Comparison of ENCODE assay signal across 9 mouse cellular contexts in the genomic region with DNA sequence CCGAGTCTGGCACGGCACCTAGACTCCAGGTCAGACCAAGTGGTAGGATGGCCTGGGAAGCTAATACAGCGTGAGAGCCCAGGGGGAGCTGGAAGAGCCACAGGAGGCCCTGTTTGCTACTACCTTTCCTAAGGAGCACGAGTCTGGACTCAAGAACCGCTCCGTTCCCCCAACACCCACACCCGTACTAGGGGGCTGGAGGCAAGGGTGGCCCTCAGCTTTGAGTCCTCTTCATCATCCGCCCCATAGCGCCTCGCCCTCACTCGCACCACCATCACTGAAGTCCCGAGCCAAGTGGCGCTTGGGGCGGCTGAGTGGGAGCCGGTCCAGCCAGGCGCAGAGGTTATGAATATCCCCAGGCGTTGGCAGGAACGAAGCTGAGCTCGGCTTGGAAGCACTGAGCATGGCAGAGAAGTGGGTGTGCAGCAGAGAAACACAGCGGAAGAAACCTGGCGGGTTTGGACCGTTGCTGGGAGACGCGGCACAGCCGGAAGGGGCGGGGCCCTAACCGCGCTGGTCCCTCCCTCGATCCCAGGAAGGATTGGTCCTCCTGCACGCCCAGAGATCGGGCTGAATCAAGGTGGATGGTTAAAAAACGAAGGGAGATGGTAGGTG. TPM values are rescaled to one million over a fixed set of nuclear protein-coding genes. Genes with fewer than 3 reads are reported as not detected.
DNase-seq lines count a peak whose midpoint lies in the region; ATAC-seq and TF ChIP-seq lines count a peak whose summit lies in the region.
"Had no signal": no experiment of that assay in that cellular context is flagged by ENCODE, and none has a peak within 500 bp of the region (broad histone marks: within the 10 kb centered on the region; RNA-seq: fewer than 3 reads in every experiment).

6430531B16Rik (minus strand) TSS at position 478 of the 615 bp plus-strand sequence.

- peak within 1 kb of the TSS; percentile 72 for H3K9ac ChIP-seq in forebrain, embryonic 13.5 days
- H3K9ac ChIP-seq in heart, postnatal 0 days (replicated peaks; ENCODE audit: low read depth, low read length): no peak within 1 kb of the TSS
- no peak within 1 kb of the TSS for H3K9ac ChIP-seq in liver, embryonic 12.5 days

- no peaks in the 10 kb centered on the region for H3K36me3 ChIP-seq in forebrain, embryonic 13.5 days (ENCODE audit: poor library complexity, severe bottlenecking)
- H3K36me3 ChIP-seq in heart, postnatal 0 days (replicated peaks; ENCODE audit: control insufficient read depth, insufficient read depth, low read length): no peaks in the 10 kb centered on the region
- no peaks in the 10 kb centered on the region for H3K36me3 ChIP-seq in liver, embryonic 12.5 days
- H3K36me3 ChIP-seq in splenic B cell, adult 2 months (ENCODE audit: control insufficient read depth, insufficient read depth, low read length, poor library complexity, severe bottlenecking): no peaks in the 10 kb centered on the region

- TF ChIP-seq CTCF in heart, postnatal 0 days (IDR thresholded peaks at IDR 0.05; ENCODE audit: low read depth): no peak

- WGBS in forebrain, embryonic 13.5 days: 4% methylated on average over 32 of the region's 32 CpGs
- WGBS in heart, postnatal 0 days: 5% methylated on average over 32 of the region's 32 CpGs
- WGBS in liver, embryonic 12.5 days (ENCODE audit: insufficient replicate concordance): 6% methylated on average over 32 of the region's 32 CpGs

- H3K4me1 ChIP-seq in forebrain, embryonic 13.5 days: peaks cover 13% of the 10 kb centered on the region
- peaks cover 15% of the 10 kb centered on the region for H3K4me1 ChIP-seq in heart, postnatal 0 days (ENCODE audit: control insufficient read depth, insufficient read depth)
- peaks cover 19% of the 10 kb centered on the region for H3K4me1 ChIP-seq in liver, embryonic 12.5 days

- H3K27ac ChIP-seq in forebrain, embryonic 13.5 days: no peak within 1 kb of the TSS
- H3K27ac ChIP-seq in heart, postnatal 0 days (ENCODE audit: low read depth): no peak within 1 kb of the TSS
- H3K27ac ChIP-seq in liver, embryonic 12.5 days: no peak within 1 kb of the TSS

- 0 out of 2 replicates have a peak, but pooled peaks cover 2% of the 10 kb centered on the region for H3K27me3 ChIP-seq in forebrain, embryonic 13.5 days
- no peaks in the 10 kb centered on the region for H3K27me3 ChIP-seq in heart, postnatal 0 days (ENCODE audit: control insufficient read depth, insufficient read depth, low read length)
- peaks cover 19% of the 10 kb centered on the region for H3K27me3 ChIP-seq in liver, embryonic 12.5 days (replicated peaks)
- H3K27me3 ChIP-seq in splenic B cell, adult 2 months (ENCODE audit: control insufficient read depth, insufficient read depth, low read length, poor library complexity, severe bottlenecking): no peaks in the 10 kb centered on the region
- H3K27me3 ChIP-seq: Patski had no signal

- H3K4me2 ChIP-seq in forebrain, embryonic 13.5 days: peak within 1 kb of the TSS; percentile 89
- H3K4me2 ChIP-seq in heart, postnatal 0 days (ENCODE audit: low read depth, low read length): peak within 1 kb of the TSS; percentile 78
- H3K4me2 ChIP-seq in liver, embryonic 12.5 days: peak within 1 kb of the TSS; percentile 84

- peak within 1 kb of the TSS; percentile 53 for H3K4me3 ChIP-seq in forebrain, embryonic 13.5 days
- peak within 1 kb of the TSS; percentile 49 for H3K4me3 ChIP-seq in heart, postnatal 0 days (ENCODE audit: low read depth, low read length)
- H3K4me3 ChIP-seq in liver, embryonic 12.5 days: peak within 1 kb of the TSS; percentile 60

- peak; percentile 98 for ATAC-seq in forebrain, embryonic 13.5 days
- peak; percentile 78 for ATAC-seq in heart, postnatal 0 days (ENCODE audit: insufficient read depth, low read depth)
- peak; percentile 75 for ATAC-seq in liver, embryonic 12.5 days
- ATAC-seq: Patski had no signal

- H3K9me3 ChIP-seq in forebrain, embryonic 13.5 days (replicated peaks): no peaks in the 10 kb centered on the region
- H3K9me3 ChIP-seq in heart, postnatal 0 days (replicated peaks; ENCODE audit: control insufficient read depth, low read length): no peaks in the 10 kb centered on the region
- H3K9me3 ChIP-seq in liver, embryonic 12.5 days (replicated peaks): no peaks in the 10 kb centered on the region

- no peak for TF ChIP-seq EP300 in heart, postnatal 0 days (IDR thresholded peaks at IDR 0.05; ENCODE audit: low read depth)

- DNase-seq in CD8-positive naive resting alpha-beta T cell, adult 2 months (ENCODE audit: low read depth in 2 of 2, low spot score in 2 of 2): peak; percentile 49 to 54
- DNase-seq in cerebellum, adult 11 months: peak; percentile 74
- peak; percentile 59 for DNase-seq in heart, postnatal 0 days (ENCODE audit: low spot score)
- peak; percentile 83 to 90 for DNase-seq in kidney, postnatal 25 days
- peak; percentile 44 to 54 for DNase-seq in natural killer cell, adult 2 months (ENCODE audit: low spot score in 2 of 2)
- DNase-seq in splenic B cell, adult 2 months (ENCODE audit: low read depth, low spot score): peak; percentile 73

RNA-seq across cellular contexts. Expression of gene 6430531B16Rik, which starts in this region (rescaled TPM):
- 0.50 and 1.2 TPM in 2 replicates for polyA plus RNA-seq in forebrain, embryonic 13.5 days (2015; fragmentation: Nextera tagmentation; extraction: Ambion mirVana)
- total RNA-seq in heart, postnatal 0 days (2014; rRNA removed; ENCODE audit: low replicate concordance): not detected in 2 replicates
- polyA plus RNA-seq in heart, postnatal 0 days (2015; fragmentation: Nextera tagmentation; extraction: Ambion mirVana): 0.23 TPM in 1 of 2 replicates, not detected in the other
- polyA plus RNA-seq in liver, embryonic 12.5 days (2016; fragmentation: Nextera tagmentation; extraction: Ambion mirVana): not detected in 2 replicates

Comparison
In these comparisons a context has a peak if more than half of its experiments do, and no peak if none do; other contexts are left out.
1. Peak in DNase-seq, ATAC-seq, H3K4me3 ChIP-seq and H3K4me2 ChIP-seq in heart, postnatal 0 days; RNA of the gene not detected or under 1 TPM.
2. Peak in ATAC-seq, H3K4me3 ChIP-seq and H3K4me2 ChIP-seq in liver, embryonic 12.5 days; RNA of the gene not detected or under 1 TPM.